Mouse (Mus musculus): ENCODE measurements around the gene Tcl1b4. TPM values are rescaled to one million over a fixed set of nuclear protein-coding genes. Genes with fewer than 3 reads are reported as not detected.
"Not testable (repeated sequence)": the region's sequence is repeated elsewhere in the genome, so short reads cannot be mapped to it uniquely, and the experiment has no call there.

Tcl1b4 gene
- polyA plus RNA-seq, 1 experiment from 2014 or later = not detected

GRCm38 (mm10) chr12:105188980-105189379, 12.8 kb upstream of the Tcl1b4 start:
- not testable (repeated sequence) for DNase-seq; H3K4me1 ChIP-seq (ENCODE audit: insufficient read depth); H3K27ac ChIP-seq (ENCODE audit: low read depth); H3K4me3 ChIP-seq (ENCODE audit: low read depth, low read length); ATAC-seq; H3K4me2 ChIP-seq (ENCODE audit: low read depth, low read length); H3K27me3 ChIP-seq (ENCODE audit: insufficient read depth, low read length); H3K9ac ChIP-seq (replicated peaks); H3K36me3 ChIP-seq (replicated peaks; ENCODE audit: insufficient read depth, low read length); H3K9me3 ChIP-seq (ENCODE audit: low read length)
- TF ChIP-seq CTCF (IDR thresholded peaks at IDR 0.05; ENCODE audit: low read depth) = peak; percentile 54
- 33% methylated on average over 2 of the region's 2 CpGs for WGBS (ENCODE audit: insufficient replicate concordance)

- not testable (repeated sequence) for H3K4me1 ChIP-seq (ENCODE audit: insufficient read depth); H3K27me3 ChIP-seq (ENCODE audit: insufficient read depth, low read length); H3K9ac ChIP-seq (replicated peaks); DNase-seq; H3K4me3 ChIP-seq (ENCODE audit: low read depth, low read length); H3K9me3 ChIP-seq (ENCODE audit: low read length); H3K27ac ChIP-seq (ENCODE audit: low read depth); H3K36me3 ChIP-seq (replicated peaks; ENCODE audit: insufficient read depth, low read length); ATAC-seq; H3K4me2 ChIP-seq (ENCODE audit: low read depth, low read length)
- 83% methylated on average over 6 of the region's 6 CpGs for WGBS (ENCODE audit: insufficient replicate concordance)
Measured at GRCm38 (mm10) chr12:105190743-105191142, 11.0 kb upstream of the Tcl1b4 start, which contains the start of gene Tcl1b3. Gene Tcl1b3, plus strand, starts transcription at chr12:105191043.

- not testable (repeated sequence) for H3K9ac ChIP-seq (replicated peaks); ATAC-seq; H3K27me3 ChIP-seq (ENCODE audit: insufficient read depth, low read length); H3K4me1 ChIP-seq (ENCODE audit: insufficient read depth); H3K4me2 ChIP-seq (ENCODE audit: low read depth, low read length); DNase-seq; H3K36me3 ChIP-seq (replicated peaks; ENCODE audit: insufficient read depth, low read length); H3K27ac ChIP-seq (ENCODE audit: low read depth); H3K9me3 ChIP-seq (ENCODE audit: low read length); H3K4me3 ChIP-seq (ENCODE audit: low read depth, low read length)
- WGBS (ENCODE audit: insufficient replicate concordance) = 61% methylated on average over 7 of the region's 7 CpGs
Measured at GRCm38 (mm10) chr12:105199684-105200497, 1.9 kb upstream of the Tcl1b4 start.

GRCm38 (mm10) chr12:105207071-105207470, 5.3 kb downstream of the Tcl1b4 start:
- Histone ChIP-seq H3K36me3 (replicated peaks; ENCODE audit: insufficient read depth, low read length) (no peaks in the 10 kb centered on the region), H3K27me3 (ENCODE audit: insufficient read depth, low read length) (no peaks in the 10 kb centered on the region), H3K9me3 (ENCODE audit: low read length) (no peaks in the 10 kb centered on the region), H3K4me2 (ENCODE audit: low read depth, low read length) (no peak overlapping the region), H3K4me3 (ENCODE audit: low read depth, low read length) (no peak overlapping the region), H3K4me1 (ENCODE audit: insufficient read depth) (no peaks in the 10 kb centered on the region), H3K27ac (ENCODE audit: low read depth) (no peak overlapping the region), H3K9ac (replicated peaks) (no peak overlapping the region)
- 79% methylated on average over 1 of the region's 1 CpGs for WGBS (ENCODE audit: insufficient replicate concordance)
- DNase-seq (no peak), ATAC-seq (no peak)
- TF ChIP-seq EP300 (IDR thresholded peaks at IDR 0.05; ENCODE audit: low read depth) (no peak), CTCF (IDR thresholded peaks at IDR 0.05; ENCODE audit: low read depth) (no peak)

GRCm38 (mm10) chr12:105208441-105208840, 6.7 kb downstream of the Tcl1b4 start:
- no peaks in the 10 kb centered on the region for H3K4me1 ChIP-seq (ENCODE audit: insufficient read depth)
- ATAC-seq (no peak), DNase-seq (no peak)
- WGBS (ENCODE audit: insufficient replicate concordance) = 77% methylated on average over 1 of the region's 1 CpGs
- no peaks in the 10 kb centered on the region for H3K9me3 ChIP-seq (ENCODE audit: low read length)
- no peak overlapping the region for H3K4me3 ChIP-seq (ENCODE audit: low read depth, low read length)
- H3K4me2 ChIP-seq (ENCODE audit: low read depth, low read length) = no peak overlapping the region
- no peaks in the 10 kb centered on the region for H3K27me3 ChIP-seq (ENCODE audit: insufficient read depth, low read length)
- no peak for TF ChIP-seq CTCF (IDR thresholded peaks at IDR 0.05; ENCODE audit: low read depth)
- no peak for TF ChIP-seq EP300 (IDR thresholded peaks at IDR 0.05; ENCODE audit: low read depth)
- H3K9ac ChIP-seq (replicated peaks) = no peak overlapping the region
- no peaks in the 10 kb centered on the region for H3K36me3 ChIP-seq (replicated peaks; ENCODE audit: insufficient read depth, low read length)
- no peak overlapping the region for H3K27ac ChIP-seq (ENCODE audit: low read depth)

GRCm38 (mm10) chr12:105209231-105209630, 7.5 kb downstream of the Tcl1b4 start:
- no peak for DNase-seq
- no peak overlapping the region for H3K4me2 ChIP-seq (ENCODE audit: low read depth, low read length)
- WGBS (ENCODE audit: insufficient replicate concordance) = 80% methylated on average over 7 of the region's 7 CpGs
- H3K9me3 ChIP-seq (ENCODE audit: low read length) = no peaks in the 10 kb centered on the region
- H3K27me3 ChIP-seq (ENCODE audit: insufficient read depth, low read length) = no peaks in the 10 kb centered on the region
- no peak for ATAC-seq
- H3K9ac ChIP-seq (replicated peaks) = no peak overlapping the region
- H3K36me3 ChIP-seq (replicated peaks; ENCODE audit: insufficient read depth, low read length) = no peaks in the 10 kb centered on the region
- H3K27ac ChIP-seq (ENCODE audit: low read depth) = no peak overlapping the region
- H3K4me3 ChIP-seq (ENCODE audit: low read depth, low read length) = no peak overlapping the region
- H3K4me1 ChIP-seq (ENCODE audit: insufficient read depth) = no peaks in the 10 kb centered on the region
- TF ChIP-seq CTCF (IDR thresholded peaks at IDR 0.05; ENCODE audit: low read depth) (no peak), EP300 (IDR thresholded peaks at IDR 0.05; ENCODE audit: low read depth) (no peak)
